Mouse (Mus musculus): ENCODE results near the gene Tnni2. TPM values are rescaled to one million over a fixed set of nuclear protein-coding genes. Genes with fewer than 3 reads are reported as not detected.

The Tnni2 gene
- total RNA-seq, 4 experiments from 2014 or later = 0.43 to 1.1 (median 0.85) TPM

DNA sequence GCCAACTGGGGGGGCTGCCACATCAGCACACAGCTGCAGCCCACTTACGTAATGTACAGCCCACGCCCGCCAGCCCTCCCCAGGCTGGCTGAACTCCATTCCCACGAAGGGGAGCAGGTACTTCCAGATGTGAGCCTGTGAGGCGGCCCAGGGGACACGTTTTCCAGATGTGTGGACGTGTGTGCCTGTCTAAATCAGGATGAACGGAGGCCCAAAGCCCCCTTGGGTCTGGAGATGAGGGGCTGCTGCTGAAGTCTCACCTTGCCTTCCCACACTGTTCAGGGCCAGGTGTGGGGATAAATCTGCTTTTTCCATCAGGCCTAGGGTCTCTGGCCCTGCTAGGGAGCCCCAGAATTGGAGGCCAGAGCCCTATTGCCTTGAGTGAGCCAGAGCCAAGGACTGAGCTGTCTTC, 45.1 kb downstream of the Tnni2 start:
- no peak for DNase-seq

DNA sequence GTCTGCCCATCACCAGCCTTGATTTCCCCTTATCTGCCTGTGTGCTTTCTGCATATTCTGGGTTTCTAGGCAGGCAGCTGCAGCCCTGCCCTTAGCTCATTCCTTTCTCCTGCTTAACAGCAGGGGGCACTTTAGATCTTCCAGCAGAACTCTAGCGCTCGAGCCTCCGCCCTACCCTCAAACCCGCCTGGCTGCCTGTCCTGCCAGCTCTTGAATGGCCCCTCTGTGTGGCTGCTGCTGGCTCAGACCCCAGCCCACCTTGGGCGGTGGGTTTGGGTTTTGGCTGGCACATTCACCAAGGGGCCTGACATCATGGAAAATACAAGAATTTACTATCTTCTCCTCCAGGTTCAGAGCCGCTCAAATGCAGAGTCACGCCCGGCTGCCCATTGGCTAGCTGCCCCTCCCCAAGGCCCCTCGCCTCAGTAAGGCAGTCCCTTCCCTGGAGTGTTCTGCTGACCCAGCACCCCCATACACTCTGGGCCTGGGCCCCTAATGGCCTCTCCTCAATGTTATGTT, 45.8 kb downstream of the Tnni2 start:
- DNase-seq = no peak

DNA sequence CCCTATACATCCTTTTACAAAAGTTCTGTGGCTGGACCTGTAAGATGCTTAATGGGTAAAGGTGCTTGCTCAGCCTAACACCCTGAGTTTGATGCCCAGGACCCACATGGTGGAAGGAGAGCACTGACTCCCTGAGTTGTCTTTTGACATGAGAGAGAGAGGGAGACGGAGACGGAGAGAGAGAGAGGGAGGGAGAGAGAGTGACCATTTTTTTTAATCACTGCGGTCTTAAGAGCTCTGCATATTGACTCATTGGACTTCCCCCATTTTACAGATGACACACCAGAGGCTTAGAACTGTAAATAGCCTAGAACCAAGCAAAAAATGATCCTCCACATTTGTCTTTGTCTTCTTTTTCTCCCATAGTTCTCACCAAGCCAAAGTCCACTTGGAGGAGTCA, 46.4 kb downstream of the Tnni2 start:
- DNase-seq = no peak

DNA sequence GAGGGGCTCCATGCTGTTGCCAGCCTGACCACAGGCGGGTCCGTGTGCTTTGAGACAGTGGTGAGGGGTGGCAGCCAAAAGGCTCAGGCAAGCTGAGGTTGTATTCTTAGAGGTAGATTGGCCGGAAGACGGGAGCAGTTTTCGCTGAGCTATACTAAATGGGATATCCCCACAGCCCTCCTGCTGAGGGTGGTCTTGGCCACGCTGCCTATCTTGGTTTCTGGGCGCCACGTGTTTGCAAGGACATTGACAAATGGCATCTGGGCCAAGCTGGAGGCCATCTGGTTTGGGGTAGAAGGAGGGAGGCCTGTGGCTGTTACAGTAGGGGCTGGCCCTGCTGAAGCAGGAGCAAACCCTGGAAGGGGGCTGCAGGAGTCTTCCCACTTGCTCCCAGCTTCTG, 51.9 kb downstream of the Tnni2 start:
- no peak for DNase-seq

Other genes starting within 250 kb of the Tnni2 start
- gene Krtap5-3, start 240.4 kb upstream of the Tnni2 start, total RNA-seq (2022) = not detected
- gene Gm7579, start 229.9 kb upstream of the Tnni2 start, total RNA-seq (2022) = not detected
- gene Krtap5-5, start 211.8 kb upstream of the Tnni2 start, total RNA-seq (2022) = not detected
- not detected for gene Gm40460, start 200.7 kb upstream of the Tnni2 start, total RNA-seq (2022)
- not detected for gene Gm2431, start 183.5 kb upstream of the Tnni2 start, total RNA-seq (2022)
- gene Gm4559, start 167.4 kb upstream of the Tnni2 start, total RNA-seq (2022) = not detected
- not detected for gene Krtap5-1, start 144.7 kb upstream of the Tnni2 start, total RNA-seq (2022)
- not detected for gene Krtap5-4, start 138.3 kb upstream of the Tnni2 start, total RNA-seq (2022)
- 1 to 10 TPM; 2.7 to 7.8 (median 5.3) TPM for gene Ifitm10, start 68.1 kb upstream of the Tnni2 start, total RNA-seq (2022)
- 10 to 100 TPM in 3 of 4 experiments, 1 to 10 TPM in 1; 9.0 to 16.1 (median 11.0) TPM for gene Gm49369, start 59.1 kb upstream of the Tnni2 start, total RNA-seq (2022)
- gene Ctsd, start 53.8 kb upstream of the Tnni2 start, total RNA-seq (2022) = 1,000 to 10,000 TPM in 2 of 4 experiments, 100 to 1,000 TPM in 2; 808 to 1,559 (median 1,212) TPM
- gene Syt8, start 7.0 kb upstream of the Tnni2 start, total RNA-seq (2022) = 1 to 10 TPM in 1 of 4 experiments, not detected in 3; 1.2 TPM
- 10 to 100 TPM; 18.1 to 31.9 (median 21.4) TPM for gene Lsp1, start 19.0 kb downstream of the Tnni2 start, total RNA-seq (2022)
- gene Tnnt3, start 57.0 kb downstream of the Tnni2 start, total RNA-seq (2022) = 1 to 10 TPM in 3 of 4 experiments, not detected in 1; 1.1 to 1.5 (median 1.3) TPM
- 10 to 100 TPM in 1 of 4 experiments, 1 to 10 TPM in 3; 2.2 to 13.7 (median 4.8) TPM for gene Mrpl23, start 90.9 kb downstream of the Tnni2 start, total RNA-seq (2022)
- 10 to 100 TPM; 17.1 to 37.9 (median 21.7) TPM for gene Igf2, start 225.0 kb downstream of the Tnni2 start, total RNA-seq (2022)
- not detected for gene Gm49394, start 228.1 kb downstream of the Tnni2 start, total RNA-seq (2022)

Data from adrenal gland, adult 8-10 months (tissue).